Mouse (Mus musculus) heart, adult 2 months (tissue): ENCODE measurements at regions not wholly inside any gene's neighbourhood (a gene's known extent, or its start where the extent isn't known, plus 50 kb on each side); places are given as distances from the start of the nearest gene placed in this dataset.

Experiments used
- CTCF ChIP-seq: fragments of 200-600 bp; IDR thresholded peaks from 2 replicates; pipeline ENCODE4 v1.8.1; 2022; ENCODE audit warnings: antibody characterized with exemption, mild to moderate bottlenecking, moderate library complexity
- EP300 ChIP-seq: fragments of 200-500 bp; IDR thresholded peaks from 2 replicates; pipeline ENCODE4 v1.6.1; 2011; ENCODE audit warnings: low read depth, low read length, control low read depth; ENCODE audit not compliant: insufficient read depth
- POLR2A ChIP-seq: fragments of 200-500 bp; IDR thresholded peaks from 2 replicates; pipeline ENCODE4 v1.6.1; 2011; ENCODE audit warnings: mild to moderate bottlenecking, low read depth, low read length, control low read depth; ENCODE audit not compliant: insufficient read depth

DNA sequence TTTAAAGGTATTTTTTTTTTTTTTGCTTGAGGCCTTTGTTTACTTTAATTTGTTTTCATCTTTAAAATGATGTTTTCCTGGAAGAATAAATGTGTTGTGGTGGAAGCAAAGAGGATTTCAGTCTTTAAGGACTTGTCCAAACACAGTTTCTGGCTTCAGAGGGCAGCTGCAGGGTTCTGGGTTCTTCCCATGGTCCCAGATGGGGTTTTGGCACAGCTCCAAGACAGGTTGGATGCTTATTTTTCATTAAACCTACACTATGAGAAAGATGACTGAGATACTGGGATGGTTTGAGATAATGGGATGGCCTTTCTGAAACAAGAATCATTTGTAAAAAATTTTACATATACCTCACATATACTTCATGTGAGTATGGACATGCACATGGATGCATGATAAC lies 234.7 kb upstream of the Sphkap start:
- TF ChIP-seq POLR2A (no peak), CTCF (no peak), EP300 (no peak)
